Mouse (Mus musculus) liver, adult 2 months (tissue): ENCODE results near the gene Gm49392.

Experiments used
- CTCF ChIP-seq: fragments of 200-500 bp; IDR thresholded peaks from 2 replicates; pipeline ENCODE4 v1.5.1; 2011; ENCODE audit warnings: low read depth, low read length, control low read depth
- POLR2A ChIP-seq: fragments of 200-500 bp; IDR thresholded peaks from 2 replicates; pipeline ENCODE4 v1.6.1; 2011; ENCODE audit warnings: low read length, control low read depth; ENCODE audit not compliant: insufficient read depth; ENCODE audit errors: extremely low read depth

DNA sequence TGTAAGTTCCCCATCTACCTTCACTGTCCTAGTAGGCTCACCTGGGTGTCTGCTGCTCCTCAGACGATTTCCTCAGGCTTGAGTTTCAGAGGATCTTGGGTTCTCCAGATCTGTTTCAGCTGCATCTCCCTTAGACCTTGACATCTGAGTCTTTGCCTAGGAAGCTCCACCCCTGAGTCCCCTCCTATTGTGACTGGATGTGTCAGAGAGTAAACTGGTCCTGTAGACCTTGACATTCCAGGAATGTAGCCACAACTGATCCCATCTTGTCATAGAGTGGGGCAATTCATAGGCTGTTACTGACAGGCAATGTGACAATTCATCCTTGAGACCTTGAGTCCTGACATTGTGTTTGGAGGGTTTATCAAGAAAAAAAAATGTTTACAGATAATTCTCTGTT is 32.4 kb downstream of the Gm49392 start, which contains the start of gene 4930486L24Rik:
- TF ChIP-seq CTCF (no peak), POLR2A (no peak)
